Mouse (Mus musculus) hematopoietic stem cell, adult 5-6 weeks (primary cell): ENCODE data around the gene Add3. TPM values are rescaled to one million over a fixed set of nuclear protein-coding genes. Genes with fewer than 3 reads are reported as not detected.

Experiments used
- ATAC-seq, 2 experiments: fragments of 125-278 bp in 1 of 2; replicated peaks in 1 of 2; 2 replicates each; pipeline ENCODE4 v1.8.0; 2016 to 2017; ENCODE audit warnings: inconsistent platforms in 2 of 2, mild to moderate bottlenecking in 2 of 2, moderate number of reproducible peaks in 2 of 2, low read depth in 1 of 2, moderate TSS enrichment in 1 of 2; ENCODE audit not compliant: low FRiP score in 2 of 2, poor library complexity in 2 of 2, severe bottlenecking in 2 of 2, insufficient read depth in 1 of 2, low TSS enrichment in 1 of 2
- total RNA-seq: library from RNA; stranded (forward); fragments of 172-1452, 232-1000 nt; gene quantifications from 2 replicates; pipeline ENCODE4 v1.2.3, GENCODE M21; 2017

Add3 gene
- total RNA-seq = 67.0 and 67.7 TPM in 2 replicates

DNA sequence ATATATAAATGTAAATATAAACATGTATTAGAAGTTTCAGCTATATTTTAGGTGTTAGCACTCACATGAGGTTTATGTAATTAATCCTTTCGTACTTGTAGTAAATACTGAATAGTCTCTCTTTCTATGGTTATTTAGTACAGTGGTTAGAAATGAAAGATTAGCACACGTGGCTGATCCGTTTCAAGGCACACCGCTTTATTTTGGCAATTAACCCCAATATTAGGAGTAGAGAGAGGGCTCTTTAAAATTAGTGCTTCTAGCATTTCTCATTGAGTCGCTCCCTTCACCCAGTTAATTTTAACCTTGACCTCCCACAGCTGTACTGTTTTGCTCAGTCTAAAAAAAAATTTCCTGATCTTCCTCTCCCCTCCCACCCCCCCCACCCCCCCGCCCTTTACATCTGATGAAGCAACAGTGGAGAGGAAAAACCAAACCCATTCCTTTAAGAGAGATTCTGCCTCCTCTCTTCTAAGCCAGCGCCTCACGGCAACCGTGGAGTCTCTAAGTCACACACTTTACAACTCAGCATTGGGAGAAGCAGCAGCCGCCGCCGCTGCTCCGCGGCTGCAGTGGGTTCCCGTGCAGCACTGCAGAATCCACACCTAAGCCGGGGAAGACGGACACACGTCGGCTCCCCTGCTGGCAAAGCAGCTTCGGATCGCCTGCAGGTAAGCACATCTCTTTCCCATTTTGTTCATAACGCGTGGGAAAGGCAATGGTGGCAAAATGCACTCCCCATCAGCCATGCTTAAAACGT is at the start of gene Add3:
TSS of gene Add3 (plus strand) at position 400 of the 760 bp plus-strand sequence.
- ATAC-seq = no peak

DNA sequence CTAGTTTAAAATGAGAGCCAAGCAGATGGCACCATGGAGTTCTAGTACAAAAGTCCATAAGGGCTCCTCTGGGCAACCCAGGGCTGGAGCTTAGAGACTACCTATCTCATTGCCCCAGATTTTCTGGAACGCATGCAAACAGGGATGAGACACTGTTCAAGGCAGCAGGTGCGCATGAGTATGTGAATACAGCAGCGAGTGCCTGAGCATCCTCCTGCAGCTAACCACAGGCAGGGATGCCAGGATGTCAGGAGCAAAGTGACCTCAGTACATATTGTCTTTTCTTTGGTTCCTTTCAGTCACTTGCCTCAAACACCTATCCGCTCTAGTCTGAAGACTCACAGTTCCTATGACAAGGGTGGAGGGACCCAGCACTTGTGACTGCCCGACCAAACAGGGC is 49.6 kb upstream of the Add3 start:
- ATAC-seq = no peak

DNA sequence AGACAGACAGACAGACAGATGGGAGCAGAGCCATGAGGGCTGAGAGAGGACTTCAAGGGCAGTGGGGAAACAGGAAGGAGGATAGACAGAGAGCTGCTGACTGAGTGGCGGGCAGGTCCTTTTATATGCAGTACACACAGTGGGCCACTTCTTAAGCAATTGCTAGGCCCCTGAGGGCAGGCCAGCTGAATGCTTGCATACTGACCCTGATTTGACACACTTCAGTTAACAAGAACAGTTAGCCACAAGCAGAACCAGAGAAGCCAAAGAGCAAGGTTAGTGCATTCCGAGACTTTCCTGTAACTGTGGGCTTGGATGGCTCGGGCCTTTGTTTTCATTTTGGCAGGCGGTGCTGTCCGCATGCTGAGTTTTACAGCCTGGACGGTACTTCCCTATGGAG is 48.0 kb upstream of the Add3 start:
- no peak for ATAC-seq

DNA sequence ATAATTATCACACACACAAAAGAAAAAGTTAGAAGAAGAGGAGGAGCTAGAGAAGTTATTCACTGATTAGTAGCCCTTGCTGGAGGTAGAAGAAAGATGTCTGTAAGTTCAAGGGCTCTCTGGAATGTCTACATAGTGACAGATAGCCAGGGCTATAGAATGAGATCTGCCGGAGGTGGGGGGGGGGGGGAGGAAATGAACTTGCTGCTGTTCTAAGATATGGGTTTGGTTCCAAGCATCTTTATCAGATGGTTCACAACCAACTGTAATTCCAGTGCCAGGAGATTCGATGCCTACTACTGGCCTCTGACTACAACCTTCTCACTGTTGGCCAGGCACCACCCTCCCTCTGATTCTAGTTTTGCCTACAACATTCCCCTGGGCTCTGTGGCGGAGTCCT is 46.9 kb upstream of the Add3 start:
- ATAC-seq = peak in 1 of 2 experiments; percentile 14; a peak in 1 of 4 replicates

- no peak for ATAC-seq
Observed at GRCm38 (mm10) chr19:53094684-53095083, 45.6 kb upstream of the Add3 start.

- no peak for ATAC-seq
Observed at GRCm38 (mm10) chr19:53101374-53102300, 38.6 kb upstream of the Add3 start.

- ATAC-seq = no peak
Observed at GRCm38 (mm10) chr19:53105374-53106090, 34.7 kb upstream of the Add3 start.

DNA sequence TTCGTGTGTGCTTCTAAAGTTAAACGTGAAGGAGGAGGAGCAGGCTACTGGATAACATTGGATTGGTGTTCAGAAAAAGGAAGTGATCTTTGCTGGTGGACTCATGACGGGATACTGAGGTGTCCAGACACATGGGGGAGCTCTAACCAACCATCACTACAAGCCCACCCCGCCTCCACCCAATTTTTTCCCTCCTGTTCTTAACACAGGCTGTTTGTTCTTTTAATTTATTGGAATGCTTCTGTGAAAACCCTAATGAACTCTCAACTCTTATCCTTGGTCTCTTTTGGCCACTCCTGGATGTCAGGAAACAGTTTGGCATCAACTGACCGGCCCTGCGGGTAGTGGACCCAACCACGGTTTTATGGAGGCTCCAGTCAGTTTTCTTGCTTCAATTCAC is 33.3 kb upstream of the Add3 start:
- peak; percentile 71 to 89; a peak in 3 of 4 replicates for ATAC-seq

- no peak for ATAC-seq
Observed at GRCm38 (mm10) chr19:53107361-53108247, 32.6 kb upstream of the Add3 start.

DNA sequence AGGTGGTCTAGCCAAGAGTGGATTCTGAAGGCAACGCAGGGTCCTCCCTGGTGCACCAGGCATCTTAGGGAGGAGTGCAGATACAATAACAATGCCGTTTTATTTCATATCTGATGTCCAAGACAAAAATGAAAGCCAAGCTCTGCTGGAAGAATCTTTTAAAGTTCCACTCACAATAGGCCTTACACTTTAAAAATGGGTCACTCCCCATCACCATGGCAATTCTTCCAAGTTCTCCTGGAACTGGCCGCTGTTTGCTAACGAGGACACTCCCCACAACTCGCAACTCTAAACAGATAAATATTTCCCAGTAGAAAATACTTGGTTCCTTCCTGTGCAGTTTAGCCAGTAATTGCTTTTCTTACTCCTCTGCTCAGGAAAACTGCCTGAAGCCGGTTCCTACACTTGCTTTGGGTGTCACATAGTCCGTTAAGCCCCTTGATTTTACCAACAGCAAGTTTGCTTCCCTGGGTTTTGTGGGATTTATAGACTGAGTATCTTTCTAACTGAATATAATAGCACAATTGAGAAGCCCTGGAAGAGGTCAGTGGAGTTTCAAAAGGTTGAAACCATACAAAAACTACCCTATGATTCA is 28.1 kb upstream of the Add3 start:
- no peak for ATAC-seq

DNA sequence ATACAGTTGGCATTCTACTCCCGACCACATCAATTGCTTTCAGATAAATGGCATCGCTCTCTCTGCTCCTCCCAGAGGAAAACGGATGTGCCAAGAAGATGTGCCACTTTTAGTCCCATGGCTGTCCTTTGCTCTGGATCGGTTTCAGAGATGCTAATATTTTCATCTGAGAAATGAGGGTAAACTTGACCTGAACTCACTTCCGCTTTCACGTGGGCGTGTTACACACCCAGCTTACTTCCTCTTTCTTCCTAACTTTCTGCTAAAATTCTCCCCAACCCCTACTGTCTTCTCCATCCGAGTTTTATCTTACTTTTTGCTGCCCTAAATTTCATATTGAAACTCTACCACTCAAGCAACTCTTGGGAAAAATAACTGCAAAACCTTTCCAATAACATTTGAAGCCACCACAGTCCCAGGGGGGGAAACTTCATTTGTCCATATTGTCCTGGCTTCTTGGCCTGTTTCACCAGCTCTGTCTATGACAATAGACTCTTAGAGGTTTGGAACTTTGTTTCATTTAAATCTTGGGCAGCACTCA is 20.9 kb upstream of the Add3 start:
- ATAC-seq = peak; percentile 85 to 86

- no peak for ATAC-seq
Observed at GRCm38 (mm10) chr19:53120483-53120882, 19.8 kb upstream of the Add3 start.

GRCm38 (mm10) chr19:53122641-53123241 is 17.5 kb upstream of the Add3 start:
- ATAC-seq = no peak

- no peak for ATAC-seq
Observed at GRCm38 (mm10) chr19:53123301-53123700, 16.9 kb upstream of the Add3 start.

DNA sequence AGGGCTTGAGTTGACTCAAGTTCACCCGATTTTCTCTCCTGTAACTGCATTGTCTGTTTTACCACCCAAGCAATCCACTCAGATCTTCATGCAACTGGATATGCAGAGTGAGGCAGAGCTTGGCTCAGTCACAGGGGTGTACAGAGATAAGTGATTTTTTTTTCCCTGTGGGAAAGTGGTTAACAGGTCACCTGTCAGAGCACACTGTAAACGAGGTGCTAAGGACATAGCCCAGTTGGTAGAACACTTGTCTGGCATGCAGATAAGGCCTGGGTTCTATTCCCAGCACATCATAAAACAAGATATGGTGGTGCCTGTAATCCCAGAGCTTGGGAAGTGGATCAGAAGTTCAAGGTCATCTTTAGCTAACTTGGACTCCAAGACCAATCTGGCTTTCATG is 14.6 kb upstream of the Add3 start:
- no peak for ATAC-seq

- ATAC-seq = no peak
Observed at GRCm38 (mm10) chr19:53126546-53126945, 13.7 kb upstream of the Add3 start.
